Mouse (Mus musculus): ENCODE measurements around the gene Gm5475. TPM values are rescaled to one million over a fixed set of nuclear protein-coding genes. Genes with fewer than 3 reads are reported as not detected.
A peak's percentile ranks its signal among the peaks of the same experiment; 100 is the strongest.
"Not testable (repeated sequence)": the region's sequence is repeated elsewhere in the genome, so short reads cannot be mapped to it uniquely, and the experiment has no call there.

The Gm5475 gene
- polyA plus RNA-seq (2015; fragmentation: Nextera tagmentation; extraction: Ambion mirVana), result 0.18 and 0.19 TPM in 2 replicates

DNA sequence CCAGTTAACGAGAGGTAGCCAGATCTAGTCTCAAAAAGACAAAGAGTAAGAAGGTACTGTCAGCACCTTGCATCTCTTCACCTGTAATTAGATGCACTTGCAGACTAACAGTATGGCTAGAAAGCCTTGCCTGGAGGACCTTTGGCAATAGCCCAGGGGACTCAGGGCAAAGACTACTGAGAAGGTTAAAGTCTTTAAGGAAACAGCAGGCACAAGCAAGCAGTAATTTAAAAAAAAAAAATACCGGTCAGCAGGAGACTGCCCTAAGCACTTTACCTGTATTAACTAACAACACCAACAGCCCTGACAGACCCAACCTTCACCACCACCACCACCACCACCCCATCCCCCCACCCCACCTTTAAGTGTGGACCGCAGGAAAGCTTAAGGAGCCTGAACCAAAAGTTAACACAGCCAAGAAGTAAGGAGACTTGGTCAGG lies at the start of gene Gm5475:
TSS of gene Gm5475 (plus strand) at position 390 of the 440 bp plus-strand sequence.
- Histone ChIP-seq H3K4me1 (replicated peaks) (peaks cover 46% of the 10 kb centered on the region), H3K27ac (replicated peaks) (peak within 1 kb of the TSS; percentile 36), H3K27me3 (peaks cover 15% of the 10 kb centered on the region), H3K9ac (peak within 1 kb of the TSS; percentile 87), H3K4me2 (peak within 1 kb of the TSS; percentile 95), H3K4me3 (peak within 1 kb of the TSS; percentile 93)
- H3K9me3 ChIP-seq; H3K36me3 ChIP-seq; ATAC-seq (ENCODE audit: low FRiP score, low read depth): not testable (repeated sequence)
- 28% methylated on average over 3 of the region's 3 CpGs for WGBS

DNA sequence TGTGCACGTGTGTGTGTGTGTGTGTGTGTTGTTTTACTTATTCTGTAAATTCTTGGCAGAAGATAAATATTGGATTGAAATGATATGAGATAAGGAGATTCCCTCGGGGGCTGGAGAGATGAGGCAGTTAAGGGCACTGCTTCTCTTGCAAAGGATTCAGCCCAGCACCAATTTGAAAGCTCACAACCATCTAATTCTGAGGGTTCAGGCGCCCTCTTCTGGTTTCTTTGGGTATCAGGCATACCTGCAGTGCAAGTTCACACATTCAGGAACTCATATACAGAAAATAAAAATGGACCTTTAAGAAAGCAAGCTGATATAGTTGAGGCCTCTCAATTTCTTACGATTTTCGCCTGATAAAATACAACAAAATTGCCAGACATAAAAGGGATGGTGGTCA lies 46.9 kb upstream of the Gm5475 start:
- H3K27me3 ChIP-seq, result no peaks in the 10 kb centered on the region
- no peaks in the 10 kb centered on the region for H3K9me3 ChIP-seq
- no peaks in the 10 kb centered on the region for H3K36me3 ChIP-seq
- no peak overlapping the region for H3K4me3 ChIP-seq
- H3K27ac ChIP-seq (replicated peaks), result no peak overlapping the region
- H3K4me1 ChIP-seq (replicated peaks), result no peaks in the 10 kb centered on the region
- WGBS, result 41% methylated on average over 5 of the region's 5 CpGs
- ATAC-seq (ENCODE audit: low FRiP score, low read depth), result no peak
- no peak overlapping the region for H3K9ac ChIP-seq
- H3K4me2 ChIP-seq, result no peak overlapping the region

GRCm38 (mm10) chr15:100377847-100378505 lies 44.0 kb upstream of the Gm5475 start:
- 35% methylated on average over 4 of the region's 9 CpGs for WGBS
- H3K36me3 ChIP-seq; H3K9ac ChIP-seq; H3K4me2 ChIP-seq; H3K4me1 ChIP-seq (replicated peaks); H3K9me3 ChIP-seq; H3K27ac ChIP-seq (replicated peaks); H3K27me3 ChIP-seq; ATAC-seq (ENCODE audit: low FRiP score, low read depth); H3K4me3 ChIP-seq: not testable (repeated sequence)

- Histone ChIP-seq H3K9me3 (no peaks in the 10 kb centered on the region), H3K9ac (no peak overlapping the region), H3K4me1 (replicated peaks) (no peaks in the 10 kb centered on the region), H3K36me3 (no peaks in the 10 kb centered on the region), H3K27me3 (no peaks in the 10 kb centered on the region), H3K27ac (replicated peaks) (no peak overlapping the region), H3K4me3 (no peak overlapping the region), H3K4me2 (no peak overlapping the region)
- ATAC-seq (ENCODE audit: low FRiP score, low read depth), result no peak
- 87% methylated on average over 8 of the region's 8 CpGs for WGBS
These were observed 42.3 kb upstream of the Gm5475 start for GRCm38 (mm10) chr15:100379658-100380057.

DNA sequence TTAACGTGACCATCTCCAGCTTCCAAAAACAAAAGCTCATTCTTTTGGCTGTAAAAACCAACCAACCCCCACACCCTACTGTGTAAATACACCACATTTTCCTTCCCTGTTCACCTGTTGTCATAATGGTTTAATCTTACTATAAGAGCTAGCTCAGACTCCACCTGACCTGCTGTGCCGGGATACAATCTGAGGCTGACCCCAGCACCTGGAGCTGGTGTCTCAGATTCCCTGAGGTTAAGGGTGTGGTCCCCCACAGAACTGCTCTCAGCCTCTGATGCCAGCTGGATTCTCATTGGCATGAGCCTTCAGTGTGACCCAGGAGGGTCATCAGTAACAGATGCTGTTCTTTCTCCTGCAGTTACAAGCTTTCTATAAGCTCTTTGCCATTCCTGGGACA lies 41.8 kb upstream of the Gm5475 start:
- Histone ChIP-seq H3K9me3 (no peaks in the 10 kb centered on the region), H3K4me2 (no peak overlapping the region)
- WGBS, result 66% methylated on average over 2 of the region's 2 CpGs

DNA sequence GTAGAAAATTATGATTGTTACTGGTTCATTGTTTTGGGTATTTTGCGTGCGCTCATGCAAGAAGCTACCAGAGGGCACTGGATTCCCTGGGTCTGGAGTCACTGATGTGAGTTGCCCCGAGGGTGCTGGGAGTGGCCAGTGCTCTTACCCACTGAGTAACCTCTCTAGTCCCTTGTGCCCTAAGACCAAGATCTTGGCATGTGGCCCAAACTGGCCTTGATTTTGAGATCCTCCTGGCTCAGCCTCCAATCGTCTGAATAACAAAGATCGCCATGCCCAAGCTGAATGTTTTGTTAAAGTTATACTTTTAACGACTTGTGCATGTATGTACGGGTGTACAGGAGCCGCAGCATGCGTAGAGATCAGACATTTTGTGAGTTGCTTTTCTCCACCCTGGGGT lies 36.2 kb upstream of the Gm5475 start:
- no peak overlapping the region for H3K4me2 ChIP-seq
- WGBS, result 94% methylated on average over 9 of the region's 9 CpGs
- H3K4me3 ChIP-seq, result no peak overlapping the region
- no peaks in the 10 kb centered on the region for H3K27me3 ChIP-seq
- no peaks in the 10 kb centered on the region for H3K4me1 ChIP-seq (replicated peaks)
- no peaks in the 10 kb centered on the region for H3K9me3 ChIP-seq
- H3K27ac ChIP-seq (replicated peaks), result no peak overlapping the region
- no peak overlapping the region for H3K9ac ChIP-seq
- H3K36me3 ChIP-seq, result no peaks in the 10 kb centered on the region
- no peak for ATAC-seq (ENCODE audit: low FRiP score, low read depth)

More for the DNA sequence above, 41.8 kb upstream of the Gm5475 start:
- H3K27ac ChIP-seq (replicated peaks), result no peak overlapping the region
- H3K4me3 ChIP-seq, result no peak overlapping the region
- no peaks in the 10 kb centered on the region for H3K27me3 ChIP-seq
- no peaks in the 10 kb centered on the region for H3K36me3 ChIP-seq
- no peak for ATAC-seq (ENCODE audit: low FRiP score, low read depth)
- no peak overlapping the region for H3K9ac ChIP-seq
- no peaks in the 10 kb centered on the region for H3K4me1 ChIP-seq (replicated peaks)

DNA sequence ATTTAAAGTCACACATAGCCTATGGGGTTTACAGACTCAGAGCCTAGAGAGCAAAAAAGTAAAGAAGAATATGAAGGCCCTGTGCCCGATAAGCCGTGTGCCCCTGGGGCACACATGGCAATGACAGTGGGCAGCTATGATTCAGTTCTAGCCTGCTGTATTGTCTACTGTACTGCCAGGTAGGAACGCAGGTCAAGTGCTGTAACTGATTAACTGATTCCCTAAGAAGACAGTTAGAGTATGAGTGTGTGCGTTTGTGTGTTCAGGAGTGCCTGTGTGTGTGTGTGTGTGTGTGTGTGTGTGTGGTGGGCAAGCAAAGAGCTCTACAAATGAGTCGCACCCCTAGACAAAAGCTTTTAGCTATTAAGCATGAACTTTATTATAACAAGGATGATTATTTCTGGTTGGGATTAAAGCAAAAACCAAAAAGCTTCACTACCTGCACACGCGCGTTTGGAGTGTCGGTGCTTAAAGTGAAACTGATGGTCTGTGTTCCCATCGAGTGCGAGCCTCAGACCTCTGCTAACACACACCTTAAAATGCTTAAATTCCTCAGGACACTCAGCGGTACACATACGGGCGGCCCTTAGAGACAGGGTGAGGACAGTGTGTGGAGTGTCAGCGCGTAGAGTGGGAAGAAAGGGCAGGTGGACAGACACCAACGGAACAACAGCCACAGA lies 34.3 kb upstream of the Gm5475 start:
- H3K4me1 ChIP-seq (replicated peaks), result no peaks in the 10 kb centered on the region
- no peak overlapping the region for H3K9ac ChIP-seq
- 96% methylated on average over 17 of the region's 17 CpGs for WGBS

GRCm38 (mm10) chr15:100388224-100388835 lies 33.6 kb upstream of the Gm5475 start:
- H3K36me3 ChIP-seq, result no peaks in the 10 kb centered on the region
- no peaks in the 10 kb centered on the region for H3K27me3 ChIP-seq
- H3K9me3 ChIP-seq, result no peaks in the 10 kb centered on the region
- no peak overlapping the region for H3K4me3 ChIP-seq
- H3K4me2 ChIP-seq, result no peak overlapping the region
- H3K4me1 ChIP-seq (replicated peaks), result no peaks in the 10 kb centered on the region
- no peak for ATAC-seq (ENCODE audit: low FRiP score, low read depth)
- no peak overlapping the region for H3K27ac ChIP-seq (replicated peaks)
- no peak overlapping the region for H3K9ac ChIP-seq
- WGBS, result 93% methylated on average over 16 of the region's 16 CpGs

More for the DNA sequence above, 34.3 kb upstream of the Gm5475 start:
- ATAC-seq (ENCODE audit: low FRiP score, low read depth), result no peak
- H3K27me3 ChIP-seq, result no peaks in the 10 kb centered on the region
- H3K4me2 ChIP-seq, result no peak overlapping the region
- H3K9me3 ChIP-seq, result no peaks in the 10 kb centered on the region
- no peak overlapping the region for H3K4me3 ChIP-seq
- no peaks in the 10 kb centered on the region for H3K36me3 ChIP-seq
- no peak overlapping the region for H3K27ac ChIP-seq (replicated peaks)

GRCm38 (mm10) chr15:100388886-100389285 lies 33.1 kb upstream of the Gm5475 start:
- WGBS, result 65% methylated on average over 9 of the region's 9 CpGs
- Histone ChIP-seq H3K4me2 (no peak overlapping the region), H3K4me1 (replicated peaks) (no peaks in the 10 kb centered on the region), H3K27me3 (no peaks in the 10 kb centered on the region), H3K27ac (replicated peaks) (no peak overlapping the region), H3K9ac (no peak overlapping the region), H3K36me3 (peaks cover 5% of the 10 kb centered on the region), H3K9me3 (no peaks in the 10 kb centered on the region), H3K4me3 (no peak overlapping the region)
- ATAC-seq (ENCODE audit: low FRiP score, low read depth), result no peak

GRCm38 (mm10) chr15:100391066-100391465 lies 30.9 kb upstream of the Gm5475 start:
- ATAC-seq (ENCODE audit: low FRiP score, low read depth), result no peak
- Histone ChIP-seq H3K27ac (replicated peaks) (no peak overlapping the region), H3K9me3 (no peaks in the 10 kb centered on the region), H3K4me3 (no peak overlapping the region), H3K36me3 (peaks cover 23% of the 10 kb centered on the region), H3K4me1 (replicated peaks) (no peaks in the 10 kb centered on the region), H3K9ac (no peak overlapping the region), H3K27me3 (no peaks in the 10 kb centered on the region), H3K4me2 (no peak overlapping the region)
- 84% methylated on average over 7 of the region's 7 CpGs for WGBS

GRCm38 (mm10) chr15:100391599-100391998 lies 30.3 kb upstream of the Gm5475 start:
- Histone ChIP-seq H3K27ac (replicated peaks) (no peak overlapping the region), H3K4me3 (no peak overlapping the region), H3K9ac (no peak overlapping the region), H3K9me3 (no peaks in the 10 kb centered on the region), H3K4me1 (replicated peaks) (no peaks in the 10 kb centered on the region), H3K4me2 (no peak overlapping the region), H3K36me3 (peaks cover 28% of the 10 kb centered on the region), H3K27me3 (no peaks in the 10 kb centered on the region)
- 98% methylated on average over 7 of the region's 7 CpGs for WGBS
- no peak for ATAC-seq (ENCODE audit: low FRiP score, low read depth)

GRCm38 (mm10) chr15:100393016-100393415 lies 28.9 kb upstream of the Gm5475 start:
- H3K4me2 ChIP-seq, result no peak overlapping the region
- 86% methylated on average over 11 of the region's 11 CpGs for WGBS
- no peak overlapping the region for H3K4me3 ChIP-seq
- H3K9ac ChIP-seq, result no peak overlapping the region
- ATAC-seq (ENCODE audit: low FRiP score, low read depth), result no peak
- H3K36me3 ChIP-seq, result peaks cover 42% of the 10 kb centered on the region
- H3K9me3 ChIP-seq, result no peaks in the 10 kb centered on the region
- H3K4me1 ChIP-seq (replicated peaks), result no peaks in the 10 kb centered on the region
- H3K27me3 ChIP-seq, result no peaks in the 10 kb centered on the region
- no peak overlapping the region for H3K27ac ChIP-seq (replicated peaks)
